Mouse (Mus musculus) midbrain, embryonic 13.5 days (tissue): ENCODE measurements around the gene Nxf7. TPM values are rescaled to one million over a fixed set of nuclear protein-coding genes. Genes with fewer than 3 reads are reported as not detected.
"Not testable (repeated sequence)": the region's sequence is repeated elsewhere in the genome, so short reads cannot be mapped to it uniquely, and the experiment has no call there.

ENCODE experiments used
- ATAC-seq: fragments of 200-750 bp; cut with Nextera tagmentation; 2 replicates; pipeline ENCODE4 v1.8.0; 2017; ENCODE audit warnings: mild to moderate bottlenecking, moderate TSS enrichment, moderate library complexity
- H3K27ac ChIP-seq: fragments of 300-500 bp; sonication (generic); 2 replicates; pipeline ENCODE4 v1.5.1; 2015; ENCODE audit warnings: inconsistent platforms, mild to moderate bottlenecking, moderate library complexity
- H3K27me3 ChIP-seq: fragments of 300-500 bp; sonication (generic); 2 replicates; pipeline ENCODE4 v1.6.1; 2015; ENCODE audit warnings: mild to moderate bottlenecking, inconsistent platforms
- H3K36me3 ChIP-seq: fragments of 300-500 bp; sonication (generic); 2 replicates; pipeline ENCODE4 v1.6.1; 2015; ENCODE audit warnings: mild to moderate bottlenecking, inconsistent platforms
- H3K4me1 ChIP-seq: fragments of 300-500 bp; sonication (generic); replicated peaks from 2 replicates; pipeline ENCODE4 v1.6.1; 2015; ENCODE audit warnings: inconsistent platforms
- H3K4me2 ChIP-seq: fragments of 300-500 bp; sonication (generic); replicated peaks from 2 replicates; pipeline ENCODE4 v1.6.1; 2015; ENCODE audit warnings: moderate library complexity, mild to moderate bottlenecking, inconsistent platforms
- H3K4me3 ChIP-seq: fragments of 300-500 bp; sonication (generic); replicated peaks from 2 replicates; pipeline ENCODE4 v1.5.1; 2015; ENCODE audit warnings: mild to moderate bottlenecking, inconsistent platforms
- H3K9ac ChIP-seq: fragments of 300-500 bp; sonication (generic); replicated peaks from 2 replicates; pipeline ENCODE4 v1.6.1; 2015; ENCODE audit warnings: mild to moderate bottlenecking, inconsistent platforms
- H3K9me3 ChIP-seq: fragments of 300-500 bp; sonication (generic); 2 replicates; pipeline ENCODE4 v1.6.1; 2016; ENCODE audit warnings: mild to moderate bottlenecking, inconsistent platforms
- WGBS: fragments of 180-500 bp; shearing (Covaris S2); methylation state at CpG from one replicate; pipeline ENCODE4 v1.1.7; 2015; 5-methylcytosine and 5-hydroxymethylcytosine counted together
- polyA plus RNA-seq: library from polyadenylated mRNA; unstranded; fragments of >200 nt; fragmentation: Nextera tagmentation; extraction: Ambion mirVana; gene quantifications from 2 replicates; pipeline ENCODE4 v1.2.1, GENCODE M21; 2015

Gene Nxf7
- polyA plus RNA-seq, 1 experiment from 2014 or later = not detected

DNA sequence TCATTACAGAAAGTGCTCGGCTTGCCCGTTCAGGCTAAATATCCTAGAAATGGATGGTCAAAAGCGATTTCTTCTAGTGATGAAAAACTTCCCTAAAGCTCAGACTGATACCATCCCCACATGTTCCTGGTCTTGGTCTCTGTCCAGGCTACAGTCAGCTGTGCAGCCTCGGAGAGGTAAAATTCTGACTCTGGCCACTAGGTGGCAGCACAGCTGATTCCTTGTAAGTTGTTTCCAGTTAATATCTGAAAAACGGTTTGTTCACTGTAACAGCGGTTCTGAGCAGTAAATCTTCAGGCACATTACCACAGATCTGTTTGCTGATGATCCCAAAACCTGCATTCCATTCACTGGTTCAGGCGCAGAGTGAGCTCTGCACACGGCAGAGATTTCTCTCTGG lies 38.9 kb downstream of the Nxf7 start:
- H3K4me2 ChIP-seq, H3K4me3 ChIP-seq, H3K27me3 ChIP-seq, ATAC-seq, H3K36me3 ChIP-seq, H3K9me3 ChIP-seq, H3K4me1 ChIP-seq, H3K9ac ChIP-seq, H3K27ac ChIP-seq: not testable (repeated sequence)
- WGBS = 37% methylated on average over 8 of the region's 8 CpGs

Other genes with a start within 250 kb of the Nxf7 start
- not detected in 2 replicates for gene Gm5128, start 225.5 kb downstream of the Nxf7 start, polyA plus RNA-seq
- not detected in 2 replicates for gene Gm7903, start 164.9 kb downstream of the Nxf7 start, polyA plus RNA-seq
- gene AV320801, start 104.2 kb downstream of the Nxf7 start, polyA plus RNA-seq = not detected in 2 replicates
- not detected in 2 replicates for gene Prame, start 28.9 kb upstream of the Nxf7 start, polyA plus RNA-seq
- not detected in 2 replicates for gene Tcp11x2, start 95.0 kb upstream of the Nxf7 start, polyA plus RNA-seq
- gene Tmsb15a, start 126.5 kb upstream of the Nxf7 start, polyA plus RNA-seq = not detected in 2 replicates
- gene Armcx5, start 144.0 kb upstream of the Nxf7 start, polyA plus RNA-seq = 11.7 and 13.5 TPM in 2 replicates
- gene Gprasp1, start 144.0 kb upstream of the Nxf7 start, polyA plus RNA-seq = 163 and 181 TPM in 2 replicates
- gene Bhlhb9, start 198.8 kb upstream of the Nxf7 start, polyA plus RNA-seq = 111 and 116 TPM in 2 replicates
- gene Gprasp2, start 240.3 kb upstream of the Nxf7 start, polyA plus RNA-seq = 157 and 166 TPM in 2 replicates